Mouse (Mus musculus): ENCODE data around the gene Eml1. TPM values are rescaled to one million over a fixed set of nuclear protein-coding genes. Genes with fewer than 3 reads are reported as not detected.

Gene Eml1
- polyA plus RNA-seq, 1 experiment, result 45.2 TPM

DNA sequence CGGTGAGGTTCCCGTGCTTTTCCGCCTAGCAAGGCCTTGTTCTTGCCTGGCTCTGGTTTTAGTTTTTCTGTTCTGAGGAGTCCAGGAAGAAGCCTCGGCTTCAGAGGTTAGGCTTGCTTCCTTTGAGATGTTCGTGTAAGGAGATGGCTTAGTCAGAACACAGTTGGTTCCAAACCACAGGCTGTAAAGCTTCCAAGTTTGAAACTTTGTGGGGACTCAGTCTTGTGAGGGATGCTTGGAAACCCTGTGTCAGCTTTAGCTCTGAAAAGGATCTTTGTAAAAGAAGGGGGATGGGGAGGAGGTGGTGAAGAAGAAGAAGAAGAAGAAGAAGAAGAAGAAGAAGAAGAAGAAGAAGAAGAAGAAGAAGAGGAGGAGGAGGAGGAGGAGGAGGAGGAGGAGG is 118.3 kb downstream of the Eml1 start:
- no peaks in the 10 kb centered on the region for H3K27me3 ChIP-seq (ENCODE audit: control insufficient read depth, insufficient read depth, insufficient read length)
- no peak overlapping the region for H3K4me3 ChIP-seq (ENCODE audit: insufficient read depth, poor library complexity, severe bottlenecking)
- peaks cover 1% of the 10 kb centered on the region for H3K79me3 ChIP-seq (ENCODE audit: low read depth)
- peaks cover 8% of the 10 kb centered on the region for H3K79me2 ChIP-seq (ENCODE audit: control insufficient read depth, insufficient read depth)
- no peak for TF ChIP-seq CTCF (IDR thresholded peaks at IDR 0.05; ENCODE audit: control insufficient read depth, insufficient read depth, insufficient read length)
- peaks cover 8% of the 10 kb centered on the region for H3K36me3 ChIP-seq (ENCODE audit: control insufficient read depth, insufficient read depth)
- no peak overlapping the region for H3ac ChIP-seq (ENCODE audit: control insufficient read depth, insufficient read length, low read depth)

DNA sequence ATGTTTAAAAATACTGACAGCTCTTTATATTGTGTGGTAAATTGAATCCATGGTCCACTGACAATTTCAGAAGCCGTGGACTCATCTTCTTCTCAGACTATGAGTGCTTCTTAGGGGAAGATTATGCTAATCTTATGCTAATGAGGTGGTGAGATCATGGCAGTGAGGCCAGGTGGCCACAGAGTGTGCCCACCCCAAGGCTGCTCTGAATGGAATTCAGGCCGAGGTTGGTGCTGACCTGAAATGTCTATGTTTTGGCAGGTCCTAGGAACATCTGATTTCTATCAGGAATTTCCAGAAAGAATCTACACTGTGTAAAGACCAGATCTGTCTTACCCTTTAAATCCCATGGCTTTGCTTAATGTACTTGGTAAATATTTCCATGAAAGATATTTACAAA is 119.0 kb downstream of the Eml1 start:
- TF ChIP-seq FOSL1 (IDR thresholded peaks at IDR 0.05; ENCODE audit: insufficient read depth, low read length, poor library complexity, severe bottlenecking), result no peak
- peaks cover 8% of the 10 kb centered on the region for H3K79me2 ChIP-seq (ENCODE audit: control insufficient read depth, insufficient read depth)
- peaks cover 1% of the 10 kb centered on the region for H3K79me3 ChIP-seq (ENCODE audit: low read depth)
- no peak overlapping the region for H3ac ChIP-seq (ENCODE audit: control insufficient read depth, insufficient read length, low read depth)
- no peaks in the 10 kb centered on the region for H3K27me3 ChIP-seq (ENCODE audit: control insufficient read depth, insufficient read depth, insufficient read length)
- H3K36me3 ChIP-seq (ENCODE audit: control insufficient read depth, insufficient read depth), result peaks cover 9% of the 10 kb centered on the region
- H3K4me3 ChIP-seq (ENCODE audit: insufficient read depth, poor library complexity, severe bottlenecking), result no peak overlapping the region

DNA sequence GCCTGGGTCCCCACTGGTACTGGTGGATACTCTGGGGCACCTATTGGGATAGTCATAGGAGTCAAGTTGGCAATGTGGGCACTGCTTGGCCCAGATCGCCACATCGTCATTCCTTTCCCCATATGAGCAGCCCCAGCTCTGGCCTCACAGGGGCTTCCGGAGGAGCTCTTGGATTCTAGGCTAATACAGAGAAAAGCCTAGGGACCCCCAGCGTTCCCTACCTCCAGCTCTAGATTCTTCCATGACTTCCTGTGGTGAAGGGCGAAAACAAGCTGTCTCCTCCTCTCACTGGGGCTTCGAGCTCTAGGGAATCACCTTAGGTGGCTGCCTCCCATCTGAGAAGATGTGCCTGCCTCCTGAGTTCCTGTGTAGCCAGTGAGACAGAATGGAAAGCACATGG is 119.6 kb downstream of the Eml1 start:
- Histone ChIP-seq H3ac (ENCODE audit: control insufficient read depth, insufficient read length, low read depth) (no peak overlapping the region), H3K79me2 (ENCODE audit: control insufficient read depth, insufficient read depth) (peaks cover 8% of the 10 kb centered on the region), H3K36me3 (ENCODE audit: control insufficient read depth, insufficient read depth) (peaks cover 15% of the 10 kb centered on the region), H3K79me3 (ENCODE audit: low read depth) (peaks cover 1% of the 10 kb centered on the region), H3K4me3 (ENCODE audit: insufficient read depth, poor library complexity, severe bottlenecking) (no peak overlapping the region), H3K27me3 (ENCODE audit: control insufficient read depth, insufficient read depth, insufficient read length) (no peaks in the 10 kb centered on the region)
- TF ChIP-seq MAX (IDR thresholded peaks at IDR 0.05) (no peak), FOSL1 (IDR thresholded peaks at IDR 0.05; ENCODE audit: insufficient read depth, low read length, poor library complexity, severe bottlenecking) (no peak), MYOD1 (IDR thresholded peaks at IDR 0.05; ENCODE audit: control insufficient read depth, insufficient read length, low read depth) (no peak), CEBPB (IDR thresholded peaks at IDR 0.05; ENCODE audit: low read depth) (no peak), MYOG (IDR thresholded peaks at IDR 0.05; ENCODE audit: control insufficient read depth, extremely low read depth, insufficient read length) (no peak), CTCF (IDR thresholded peaks at IDR 0.05; ENCODE audit: control insufficient read depth, insufficient read depth, insufficient read length) (no peak), USF1 (IDR thresholded peaks at IDR 0.05; ENCODE audit: low read depth) (no peak)

DNA sequence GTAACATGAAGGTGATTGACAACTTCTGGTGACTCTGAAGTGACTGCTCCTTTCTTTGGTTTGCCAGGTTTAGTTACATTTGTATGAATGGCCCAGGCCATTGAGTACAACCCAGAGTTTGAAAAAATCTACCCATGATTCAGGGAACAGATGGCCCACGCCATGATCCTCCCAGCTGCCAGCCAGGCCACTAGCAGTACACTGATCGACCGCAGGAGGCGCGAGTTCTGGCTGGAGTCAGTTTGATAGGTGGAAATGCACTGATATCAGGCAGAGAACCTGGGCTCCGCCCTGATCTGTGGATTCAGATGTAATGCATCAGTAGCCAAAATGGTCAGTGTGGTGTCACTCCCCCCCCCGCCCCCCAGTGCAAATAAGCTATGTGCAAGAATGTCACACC is 120.2 kb downstream of the Eml1 start:
- no peak overlapping the region for H3ac ChIP-seq (ENCODE audit: control insufficient read depth, insufficient read length, low read depth)
- no peak overlapping the region for H3K4me3 ChIP-seq (ENCODE audit: insufficient read depth, poor library complexity, severe bottlenecking)
- peaks cover 16% of the 10 kb centered on the region for H3K36me3 ChIP-seq (ENCODE audit: control insufficient read depth, insufficient read depth)
- no peaks in the 10 kb centered on the region for H3K27me3 ChIP-seq (ENCODE audit: control insufficient read depth, insufficient read depth, insufficient read length)
- H3K79me2 ChIP-seq (ENCODE audit: control insufficient read depth, insufficient read depth), result peaks cover 8% of the 10 kb centered on the region
- TF ChIP-seq FOSL1 (IDR thresholded peaks at IDR 0.05; ENCODE audit: insufficient read depth, low read length, poor library complexity, severe bottlenecking), result no peak
- TF ChIP-seq MYOD1 (IDR thresholded peaks at IDR 0.05; ENCODE audit: control insufficient read depth, insufficient read length, low read depth), result no peak
- TF ChIP-seq CTCF (IDR thresholded peaks at IDR 0.05; ENCODE audit: control insufficient read depth, insufficient read depth, insufficient read length), result no peak
- TF ChIP-seq CEBPB (IDR thresholded peaks at IDR 0.05; ENCODE audit: low read depth), result no peak
- no peak for TF ChIP-seq USF1 (IDR thresholded peaks at IDR 0.05; ENCODE audit: low read depth)
- no peak for TF ChIP-seq MYOG (IDR thresholded peaks at IDR 0.05; ENCODE audit: control insufficient read depth, extremely low read depth, insufficient read length)
- TF ChIP-seq MAX (IDR thresholded peaks at IDR 0.05), result no peak
- H3K79me3 ChIP-seq (ENCODE audit: low read depth), result peaks cover 1% of the 10 kb centered on the region

GRCm38 (mm10) chr12:108494011-108494541 is 123.3 kb downstream of the Eml1 start:
- Histone ChIP-seq H3K79me3 (ENCODE audit: low read depth) (peaks cover 1% of the 10 kb centered on the region), H3K27me3 (ENCODE audit: control insufficient read depth, insufficient read depth, insufficient read length) (no peaks in the 10 kb centered on the region), H3K4me3 (ENCODE audit: insufficient read depth, poor library complexity, severe bottlenecking) (no peak overlapping the region), H3K79me2 (ENCODE audit: control insufficient read depth, insufficient read depth) (peaks cover 8% of the 10 kb centered on the region), H3ac (ENCODE audit: control insufficient read depth, insufficient read length, low read depth) (peak overlapping the region; percentile 18), H3K36me3 (ENCODE audit: control insufficient read depth, insufficient read depth) (peaks cover 16% of the 10 kb centered on the region)
- TF ChIP-seq MYOD1 (IDR thresholded peaks at IDR 0.05; ENCODE audit: control insufficient read depth, insufficient read length, low read depth) (no peak), CEBPB (IDR thresholded peaks at IDR 0.05; ENCODE audit: low read depth) (no peak), MYOG (IDR thresholded peaks at IDR 0.05; ENCODE audit: control insufficient read depth, extremely low read depth, insufficient read length) (no peak), CTCF (IDR thresholded peaks at IDR 0.05; ENCODE audit: control insufficient read depth, insufficient read depth, insufficient read length) (no peak)

DNA sequence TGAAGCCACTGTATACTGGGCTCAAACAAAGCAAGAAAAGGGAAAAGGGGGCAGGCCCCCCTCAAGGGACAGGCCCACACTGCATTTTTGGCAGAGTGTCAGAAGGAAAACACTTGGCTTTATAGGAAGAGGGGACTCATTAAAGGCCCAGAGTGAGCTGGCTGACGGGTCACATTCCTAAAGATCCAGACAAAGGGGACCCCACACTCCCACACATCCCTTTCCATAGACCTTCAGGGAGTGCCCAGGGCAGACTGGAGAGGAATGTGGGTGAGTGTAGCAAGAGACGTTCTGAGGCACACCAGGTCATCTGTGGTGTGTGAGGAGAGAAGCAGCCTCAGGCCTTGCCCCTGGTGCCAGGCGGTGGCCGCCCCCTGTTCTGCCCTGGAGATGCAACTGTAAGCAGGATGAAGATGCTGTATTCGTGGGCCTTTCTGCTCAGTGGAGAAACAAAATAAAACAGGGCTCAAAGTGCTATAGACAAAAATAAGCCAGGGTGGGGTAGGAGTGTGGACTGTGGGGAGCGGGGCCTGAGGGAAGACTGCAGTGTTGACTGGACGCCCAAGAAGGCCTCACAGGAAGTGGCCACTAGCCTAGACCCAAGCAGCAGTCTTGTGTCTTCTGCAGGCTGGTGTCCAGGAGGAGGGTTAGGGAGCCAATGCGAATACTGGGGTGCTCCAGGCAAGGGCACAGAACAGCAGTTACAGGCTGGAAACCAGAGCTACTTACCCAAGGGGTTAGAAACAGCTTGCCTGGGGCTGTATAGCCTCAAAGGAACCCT is 124.9 kb downstream of the Eml1 start:
- H3K27me3 ChIP-seq (ENCODE audit: control insufficient read depth, insufficient read depth, insufficient read length), result no peaks in the 10 kb centered on the region
- no peak overlapping the region for H3ac ChIP-seq (ENCODE audit: control insufficient read depth, insufficient read length, low read depth)
- no peak for TF ChIP-seq FOSL1 (IDR thresholded peaks at IDR 0.05; ENCODE audit: insufficient read depth, low read length, poor library complexity, severe bottlenecking)
- no peak for TF ChIP-seq MYOD1 (IDR thresholded peaks at IDR 0.05; ENCODE audit: control insufficient read depth, insufficient read length, low read depth)
- TF ChIP-seq CEBPB (IDR thresholded peaks at IDR 0.05; ENCODE audit: low read depth), result no peak
- TF ChIP-seq MAX (IDR thresholded peaks at IDR 0.05), result no peak
- TF ChIP-seq MYOG (IDR thresholded peaks at IDR 0.05; ENCODE audit: control insufficient read depth, extremely low read depth, insufficient read length), result no peak
- no peak for TF ChIP-seq USF1 (IDR thresholded peaks at IDR 0.05; ENCODE audit: low read depth)
- TF ChIP-seq CTCF (IDR thresholded peaks at IDR 0.05; ENCODE audit: control insufficient read depth, insufficient read depth, insufficient read length), result no peak
- peaks cover 2% of the 10 kb centered on the region for H3K79me2 ChIP-seq (ENCODE audit: control insufficient read depth, insufficient read depth)
- no peaks in the 10 kb centered on the region for H3K79me3 ChIP-seq (ENCODE audit: low read depth)
- H3K4me3 ChIP-seq (ENCODE audit: insufficient read depth, poor library complexity, severe bottlenecking), result no peak overlapping the region
- peaks cover 13% of the 10 kb centered on the region for H3K36me3 ChIP-seq (ENCODE audit: control insufficient read depth, insufficient read depth)
